Mouse (Mus musculus) inflammation-experienced regulatory T-cells (primary cell): Measurements from ENCODE around the gene Cyp2d9. TPM values are rescaled to one million over a fixed set of nuclear protein-coding genes. Genes with fewer than 3 reads are reported as not detected.

Source experiments
- polyA plus RNA-seq, 2 experiments: library from polyadenylated mRNA; unstranded; fragments of 100-300 nt; shearing (Covaris generic); gene quantifications; one replicate each; pipeline ENCODE4 v1.2.1; 2017

Cyp2d9 gene
- polyA plus RNA-seq, result under 1 TPM in 1 of 2 experiments, not detected in 1; 0.93 TPM

DNA sequence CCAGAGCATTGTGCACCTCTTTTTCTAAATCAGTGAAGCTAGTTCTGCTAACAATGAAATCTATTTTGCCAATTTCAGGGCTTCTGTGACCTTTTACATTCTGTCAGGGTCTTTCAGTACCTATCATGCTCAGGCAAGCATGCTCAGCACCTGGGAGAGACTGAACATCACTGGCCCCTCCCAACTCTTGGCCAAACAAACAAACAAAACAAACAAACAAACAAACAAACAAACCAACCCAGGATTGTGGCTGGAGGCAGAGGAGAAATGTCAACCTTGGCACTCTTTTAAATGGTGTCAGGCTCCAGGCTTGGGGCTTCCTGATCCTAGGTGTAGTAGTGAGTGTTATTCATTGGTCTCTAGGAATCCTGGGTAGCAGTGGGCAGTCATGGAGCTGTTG is at the start of gene Cyp2d9:
Cyp2d9 (plus strand) TSS at position 301 of the 400 bp plus-strand sequence.

DNA sequence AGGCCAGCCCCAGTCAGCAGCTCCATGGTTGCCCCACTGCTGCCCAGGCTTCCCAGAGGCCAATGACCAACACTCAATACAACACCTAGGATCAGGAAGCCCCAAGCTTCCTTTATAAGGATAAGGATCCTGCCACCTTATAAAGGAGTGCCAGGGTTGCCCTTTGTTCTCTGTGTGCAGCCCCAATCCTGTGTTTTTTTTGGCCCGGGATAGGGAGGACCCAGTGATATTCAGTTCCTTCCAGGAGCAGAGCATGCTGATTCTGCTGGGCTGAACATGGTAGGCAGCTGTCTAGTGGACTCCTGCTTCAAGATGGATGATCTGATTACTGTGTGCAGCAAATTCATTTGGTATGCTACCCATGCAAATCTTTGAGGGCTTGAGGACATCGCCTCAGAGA is 39.3 kb upstream of the Cyp2d9 start, which contains the start of gene Cyp2d11:
Cyp2d11 (minus strand) TSS at position 101 of the 400 bp plus-strand sequence.

DNA sequence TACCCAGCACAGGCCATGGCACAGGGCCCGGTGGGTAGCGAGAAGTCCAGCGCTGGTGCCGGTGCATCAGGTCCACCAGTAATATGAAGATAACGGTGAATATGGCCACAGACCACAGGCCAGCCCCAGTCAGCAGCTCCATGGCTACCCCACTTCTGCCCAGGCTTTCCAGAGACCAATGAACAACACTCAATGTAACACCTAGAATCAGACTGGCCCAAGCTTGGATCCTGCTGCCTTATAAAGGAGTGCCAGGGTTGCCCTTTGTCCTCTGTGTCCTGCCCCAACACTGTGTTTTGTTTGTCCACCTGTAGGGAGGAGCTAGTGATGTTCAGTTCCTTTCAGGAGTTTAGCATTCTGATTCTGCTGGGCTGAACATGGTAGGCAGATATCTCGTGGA is 26.3 kb upstream of the Cyp2d9 start, which contains the start of gene Cyp2d10:
Cyp2d10 (minus strand) TSS at position 215 of the 400 bp plus-strand sequence.

Other genes with a start within 250 kb of the Cyp2d9 start
- gene Shisa8, start 220.6 kb upstream of the Cyp2d9 start, polyA plus RNA-seq, result 1 to 10 TPM in 1 of 2 experiments, under 1 TPM in 1; 0.13 to 1.5 TPM
- gene Tnfrsf13c, start 209.1 kb upstream of the Cyp2d9 start, polyA plus RNA-seq, result 1 to 10 TPM; 4.3 to 7.4 TPM
- gene Cenpm, start 188.7 kb upstream of the Cyp2d9 start, polyA plus RNA-seq, result 1 to 10 TPM; 2.5 to 6.1 TPM
- 1 to 10 TPM in 1 of 2 experiments, not detected in 1; 1.0 TPM for gene 1500009C09Rik, start 181.0 kb upstream of the Cyp2d9 start, polyA plus RNA-seq
- 1 to 10 TPM in 1 of 2 experiments, under 1 TPM in 1; 0.45 to 2.1 TPM for gene Sept3, start 158.5 kb upstream of the Cyp2d9 start, polyA plus RNA-seq
- gene Wbp2nl, start 134.5 kb upstream of the Cyp2d9 start, polyA plus RNA-seq, result under 1 TPM in 1 of 2 experiments, not detected in 1; 0.53 TPM
- gene Naga, start 94.5 kb upstream of the Cyp2d9 start, polyA plus RNA-seq, result 10 to 100 TPM; 66.4 to 73.4 TPM
- gene Pheta2, start 94.5 kb upstream of the Cyp2d9 start, polyA plus RNA-seq, result 10 to 100 TPM in 1 of 2 experiments, 1 to 10 TPM in 1; 3.7 to 11.0 TPM
- 100 to 1,000 TPM; 162 to 165 TPM for gene Smdt1, start 94.5 kb upstream of the Cyp2d9 start, polyA plus RNA-seq
- gene Ndufa6, start 79.1 kb upstream of the Cyp2d9 start, polyA plus RNA-seq, result 100 to 1,000 TPM; 263 to 291 TPM
- gene Cyp2d22, start 53.2 kb upstream of the Cyp2d9 start, polyA plus RNA-seq, result 1 to 10 TPM; 6.8 to 9.8 TPM
- gene Cyp2d11, start 39.4 kb upstream of the Cyp2d9 start, polyA plus RNA-seq, result not detected
- under 1 TPM; 0.31 to 0.44 TPM for gene Cyp2d10, start 26.2 kb upstream of the Cyp2d9 start, polyA plus RNA-seq
- under 1 TPM; 0.12 to 0.27 TPM for gene Cyp2d12, start 121.6 kb downstream of the Cyp2d9 start, polyA plus RNA-seq
- gene Cyp2d34, start 187.5 kb downstream of the Cyp2d9 start, polyA plus RNA-seq, result under 1 TPM in 1 of 2 experiments, not detected in 1; 0.94 TPM